Mouse (Mus musculus) right cerebral cortex, adult 2 months (tissue): ENCODE results near the gene Nob1.
A peak's percentile ranks its signal among the peaks of the same experiment; 100 is the strongest.

Source experiments
- DNase-seq, 2 experiments: peaks; one replicate each; pipeline ENCODE4 v3.0.0; 2021 to 2022; ENCODE audit warnings: low spot score in 2 of 2

The Nob1 gene

GRCm38 (mm10) chr8:107435962-107436831 lies 11.3 kb upstream of the Nob1 start, which contains the start of gene Wwp2:
Gene Wwp2, plus strand, starts transcription at chr8:107436365.
- peak; percentile 67 to 72 for DNase-seq

GRCm38 (mm10) chr8:107435421-107435961 lies 10.6 kb upstream of the Nob1 start:
- no peak for DNase-seq

GRCm38 (mm10) chr8:107430821-107431220 lies 6.0 kb upstream of the Nob1 start:
- no peak for DNase-seq

GRCm38 (mm10) chr8:107425230-107425597 lies 363 bp upstream of the Nob1 start:
- no peak for DNase-seq

- DNase-seq: no peak
These were observed 675 bp downstream of the Nob1 start for GRCm38 (mm10) chr8:107424176-107424575.

- no peak for DNase-seq
These were observed 7.8 kb downstream of the Nob1 start for GRCm38 (mm10) chr8:107417001-107417400.

GRCm38 (mm10) chr8:107413881-107414280 lies 11.0 kb downstream of the Nob1 start:
- no peak for DNase-seq

- no peak for DNase-seq
These were observed 12.3 kb downstream of the Nob1 start for GRCm38 (mm10) chr8:107412552-107412951.

- DNase-seq: peak in 1 of 2 experiments; percentile 31
These were observed 13.5 kb downstream of the Nob1 start for GRCm38 (mm10) chr8:107411391-107411790.

GRCm38 (mm10) chr8:107405935-107406334 lies 18.9 kb downstream of the Nob1 start:
- DNase-seq: no peak

GRCm38 (mm10) chr8:107404057-107404456 lies 20.8 kb downstream of the Nob1 start:
- no peak for DNase-seq

GRCm38 (mm10) chr8:107403038-107403781 lies 21.6 kb downstream of the Nob1 start, which contains the start of gene Nqo1:
Gene Nqo1, minus strand, starts transcription at chr8:107403206.
- DNase-seq: peak; percentile 51 to 65

GRCm38 (mm10) chr8:107401866-107402265 lies 23.0 kb downstream of the Nob1 start:
- DNase-seq: no peak

- DNase-seq: no peak
These were observed 25.4 kb downstream of the Nob1 start for GRCm38 (mm10) chr8:107399495-107399894.

- DNase-seq: no peak
These were observed 27.2 kb downstream of the Nob1 start for GRCm38 (mm10) chr8:107397665-107398064.

GRCm38 (mm10) chr8:107396106-107396670 lies 28.7 kb downstream of the Nob1 start:
- DNase-seq: no peak

GRCm38 (mm10) chr8:107395397-107395796 lies 29.5 kb downstream of the Nob1 start:
- no peak for DNase-seq

- DNase-seq: no peak
These were observed 33.7 kb downstream of the Nob1 start for GRCm38 (mm10) chr8:107391136-107391516.

- no peak for DNase-seq
These were observed 34.2 kb downstream of the Nob1 start for GRCm38 (mm10) chr8:107390476-107391135.

GRCm38 (mm10) chr8:107389557-107389956 lies 35.3 kb downstream of the Nob1 start:
- peak in 1 of 2 experiments; percentile 13 for DNase-seq

- no peak for DNase-seq
These were observed 37.0 kb downstream of the Nob1 start for GRCm38 (mm10) chr8:107387861-107388260.

GRCm38 (mm10) chr8:107386642-107387041 lies 38.2 kb downstream of the Nob1 start:
- no peak for DNase-seq
